In genomic region chr1:72082366-72082765, GRCm38 (mm10) we compare ENCODE assay signal across 20 mouse cellular contexts.
"Had no signal": no experiment of that assay in that cellular context is flagged by ENCODE, and none has a peak within 500 bp of the region (broad histone marks: within the 10 kb centered on the region; RNA-seq: fewer than 3 reads in every experiment).

No protein-coding gene starts in this region.

- H3K4me1 ChIP-seq: liver, embryonic 15.5 days; midbrain, embryonic 10.5 days; midbrain, embryonic 12.5 days; neural tube, embryonic 13.5 days; neural tube, embryonic 15.5 days had no signal

- H3K9me3 ChIP-seq: liver, embryonic 15.5 days; midbrain, embryonic 10.5 days; midbrain, embryonic 12.5 days; neural tube, embryonic 13.5 days; neural tube, embryonic 15.5 days had no signal

- H3K27ac ChIP-seq: liver, embryonic 15.5 days; midbrain, embryonic 10.5 days; midbrain, embryonic 12.5 days; neural tube, embryonic 13.5 days; neural tube, embryonic 15.5 days had no signal

- H3K36me3 ChIP-seq: liver, embryonic 15.5 days; midbrain, embryonic 10.5 days; midbrain, embryonic 12.5 days; neural tube, embryonic 13.5 days; neural tube, embryonic 15.5 days had no signal

- H3K9ac ChIP-seq: liver, embryonic 15.5 days; lung, embryonic 14.5 days; midbrain, embryonic 12.5 days; neural tube, embryonic 13.5 days; neural tube, embryonic 15.5 days had no signal

- H3K4me3 ChIP-seq: liver, embryonic 15.5 days; midbrain, embryonic 10.5 days; midbrain, embryonic 12.5 days; myocyte; neural tube, embryonic 13.5 days; neural tube, embryonic 15.5 days had no signal

- H3K27me3 ChIP-seq: liver, embryonic 15.5 days; midbrain, embryonic 12.5 days; neural tube, embryonic 13.5 days; neural tube, embryonic 15.5 days had no signal

- DNase-seq: lung, adult 18-20 months; lung, embryonic 14.5 days; lung, postnatal 10 days; lung, postnatal 4 days; midbrain, embryonic 14.5 days; retina, postnatal 1 day; right cerebral cortex, adult 18-20 months; right cerebral cortex, postnatal 25 days; right cerebral cortex, postnatal 4 days; spleen, adult 18-20 months; thymus, adult 18-20 months; thymus, postnatal 14 days; thymus, postnatal 36 days had no signal

- ATAC-seq: midbrain, embryonic 16.5 days had no signal

- H3K4me2 ChIP-seq: liver, embryonic 15.5 days; lung, embryonic 14.5 days; midbrain, embryonic 12.5 days; neural tube, embryonic 13.5 days; neural tube, embryonic 15.5 days had no signal
